In genomic region chr9:44108269-44109055, GRCm38 (mm10) we compare ENCODE assay signal across 8 mouse cellular contexts. TPM values are rescaled to one million over a fixed set of nuclear protein-coding genes. Genes with fewer than 3 reads are reported as not detected.
DNase-seq lines count a peak whose midpoint lies in the region; ATAC-seq and TF ChIP-seq lines count a peak whose summit lies in the region.

No protein-coding gene starts in this region.

- 83% methylated on average over 31 of the region's 31 CpGs for WGBS in liver, embryonic 12.5 days (ENCODE audit: insufficient replicate concordance)
- WGBS in liver, postnatal 0 days (ENCODE audit: insufficient replicate concordance) = 91% methylated on average over 31 of the region's 31 CpGs
- 69% methylated on average over 31 of the region's 31 CpGs for whole genome bisulfite sequencing in hindbrain, embryonic 15.5 days
- WGBS in midbrain, embryonic 15.5 days = 78% methylated on average over 31 of the region's 31 CpGs

- H3K4me2 ChIP-seq in liver, embryonic 12.5 days = peak overlapping the region; percentile 42
- H3K4me2 ChIP-seq in liver, postnatal 0 days (ENCODE audit: low read depth, low read length) = no peak overlapping the region
- peak overlapping the region; percentile 41 for H3K4me2 ChIP-seq in hindbrain, embryonic 15.5 days
- H3K4me2 ChIP-seq in midbrain, embryonic 15.5 days = 0 out of 2 replicates have a peak overlapping the region, but pooled peaks have one; percentile 34

- H3K27me3 ChIP-seq in liver, embryonic 12.5 days (replicated peaks) = no peaks in the 10 kb centered on the region
- H3K27me3 ChIP-seq in liver, postnatal 0 days (ENCODE audit: insufficient read depth, low read length) = no peaks in the 10 kb centered on the region
- no peaks in the 10 kb centered on the region for H3K27me3 ChIP-seq in hindbrain, embryonic 15.5 days
- no peaks in the 10 kb centered on the region for H3K27me3 ChIP-seq in midbrain, embryonic 15.5 days (replicated peaks)

- no peak for TF ChIP-seq CTCF in liver, postnatal 0 days (IDR thresholded peaks at IDR 0.05; ENCODE audit: low read depth)

- peak; percentile 51 for DNase-seq in cerebellum, adult 9-10 months
- DNase-seq in cerebellum, adult 18-20 months = no peak
- no peak for DNase-seq in liver, postnatal 0 days
- DNase-seq in ovary, adult 18-20 months (ENCODE audit: low spot score) = no peak
- DNase-seq in right cerebral cortex, postnatal 4 days = no peak

- no peak for ATAC-seq in liver, embryonic 12.5 days
- no peak for ATAC-seq in liver, postnatal 0 days
- no peak for ATAC-seq in hindbrain, embryonic 15.5 days (ENCODE audit: low FRiP score, low read depth)
- no peak for ATAC-seq in midbrain, embryonic 15.5 days (replicated peaks)

- H3K9me3 ChIP-seq in liver, embryonic 12.5 days (replicated peaks) = no peaks in the 10 kb centered on the region
- H3K9me3 ChIP-seq in liver, postnatal 0 days (ENCODE audit: low read length) = no peaks in the 10 kb centered on the region
- no peaks in the 10 kb centered on the region for H3K9me3 ChIP-seq in hindbrain, embryonic 15.5 days
- no peaks in the 10 kb centered on the region for H3K9me3 ChIP-seq in midbrain, embryonic 15.5 days

- no peak for TF ChIP-seq EP300 in liver, postnatal 0 days (IDR thresholded peaks at IDR 0.05; ENCODE audit: low read depth)

- no peak overlapping the region for H3K27ac ChIP-seq in liver, embryonic 12.5 days
- H3K27ac ChIP-seq in liver, postnatal 0 days (ENCODE audit: low read depth) = no peak overlapping the region
- no peak overlapping the region; the same call in 1 of the 2 replicates for H3K27ac ChIP-seq in hindbrain, embryonic 15.5 days (replicated peaks)
- H3K27ac ChIP-seq in midbrain, embryonic 15.5 days = no peak overlapping the region

- H3K4me1 ChIP-seq in liver, embryonic 12.5 days = peaks cover 53% of the 10 kb centered on the region
- peaks cover 20% of the 10 kb centered on the region for H3K4me1 ChIP-seq in liver, postnatal 0 days (ENCODE audit: insufficient read depth)
- H3K4me1 ChIP-seq in hindbrain, embryonic 15.5 days (replicated peaks) = peaks cover 59% of the 10 kb centered on the region
- peaks cover 48% of the 10 kb centered on the region for H3K4me1 ChIP-seq in midbrain, embryonic 15.5 days

- H3K36me3 ChIP-seq in liver, embryonic 12.5 days = peaks cover 70% of the 10 kb centered on the region
- peaks cover 14% of the 10 kb centered on the region for H3K36me3 ChIP-seq in liver, postnatal 0 days (replicated peaks; ENCODE audit: insufficient read depth, low read length)
- no peaks in the 10 kb centered on the region for H3K36me3 ChIP-seq in hindbrain, embryonic 15.5 days
- no peaks in the 10 kb centered on the region for H3K36me3 ChIP-seq in midbrain, embryonic 15.5 days (replicated peaks)

- 0 out of 2 replicates have a peak overlapping the region, but pooled peaks have one; percentile 9 for H3K9ac ChIP-seq in liver, embryonic 12.5 days
- H3K9ac ChIP-seq in liver, postnatal 0 days (replicated peaks) = no peak overlapping the region
- H3K9ac ChIP-seq in hindbrain, embryonic 15.5 days = no peak overlapping the region
- H3K9ac ChIP-seq in midbrain, embryonic 15.5 days = no peak overlapping the region

- H3K4me3 ChIP-seq in liver, embryonic 12.5 days = no peak overlapping the region
- no peak overlapping the region for H3K4me3 ChIP-seq in liver, postnatal 0 days (ENCODE audit: low read depth, low read length)
- peak overlapping the region; percentile 5; the same call in 1 of the 2 replicates for H3K4me3 ChIP-seq in hindbrain, embryonic 15.5 days
- H3K4me3 ChIP-seq in midbrain, embryonic 15.5 days = no peak overlapping the region

RNA-seq across cellular contexts. Expression of gene C1qtnf5, which starts 1.4 kb away (rescaled TPM):
- 0.23 and 0.28 TPM in 2 replicates for polyA plus RNA-seq in liver, embryonic 12.5 days (2016; fragmentation: Nextera tagmentation; extraction: Ambion mirVana)
- 1.0 and 1.3 TPM in 2 replicates for polyA plus RNA-seq in liver, postnatal 0 days (2015; fragmentation: Nextera tagmentation; extraction: Ambion mirVana)
- 6.6 and 8.7 TPM in 2 replicates for polyA plus RNA-seq in hindbrain, embryonic 15.5 days (2015; fragmentation: Nextera tagmentation; extraction: Ambion mirVana)
- polyA plus RNA-seq in midbrain, embryonic 15.5 days (2015; fragmentation: Nextera tagmentation; extraction: Ambion mirVana) = 2.9 and 4.1 TPM in 2 replicates

RNA-seq across cellular contexts. Expression of gene Gm49380, which starts 4.8 kb away (rescaled TPM):
- not detected in 2 replicates for polyA plus RNA-seq in liver, embryonic 12.5 days (2016; fragmentation: Nextera tagmentation; extraction: Ambion mirVana)
- not detected in 2 replicates for polyA plus RNA-seq in liver, postnatal 0 days (2015; fragmentation: Nextera tagmentation; extraction: Ambion mirVana)
- polyA plus RNA-seq in hindbrain, embryonic 15.5 days (2015; fragmentation: Nextera tagmentation; extraction: Ambion mirVana) = 0.13 TPM in 1 of 2 replicates, not detected in the other
- polyA plus RNA-seq in midbrain, embryonic 15.5 days (2015; fragmentation: Nextera tagmentation; extraction: Ambion mirVana) = 0.13 and 0.25 TPM in 2 replicates

RNA-seq across cellular contexts. Expression of gene Rnf26, which starts 4.9 kb away (rescaled TPM):
- polyA plus RNA-seq in liver, embryonic 12.5 days (2016; fragmentation: Nextera tagmentation; extraction: Ambion mirVana) = 57.6 and 58.7 TPM in 2 replicates
- polyA plus RNA-seq in liver, postnatal 0 days (2015; fragmentation: Nextera tagmentation; extraction: Ambion mirVana) = 17.9 and 18.8 TPM in 2 replicates
- polyA plus RNA-seq in hindbrain, embryonic 15.5 days (2015; fragmentation: Nextera tagmentation; extraction: Ambion mirVana) = 33.9 and 37.4 TPM in 2 replicates
- polyA plus RNA-seq in midbrain, embryonic 15.5 days (2015; fragmentation: Nextera tagmentation; extraction: Ambion mirVana) = 29.2 and 32.4 TPM in 2 replicates

RNA-seq across cellular contexts. Expression of gene Mfrp, which starts 6.9 kb away (rescaled TPM):
- 0.11 TPM in 1 of 2 replicates, not detected in the other for polyA plus RNA-seq in liver, embryonic 12.5 days (2016; fragmentation: Nextera tagmentation; extraction: Ambion mirVana)
- not detected in 2 replicates for polyA plus RNA-seq in liver, postnatal 0 days (2015; fragmentation: Nextera tagmentation; extraction: Ambion mirVana)
- polyA plus RNA-seq in hindbrain, embryonic 15.5 days (2015; fragmentation: Nextera tagmentation; extraction: Ambion mirVana) = 0.13 and 0.35 TPM in 2 replicates
- 0.08 and 0.13 TPM in 2 replicates for polyA plus RNA-seq in midbrain, embryonic 15.5 days (2015; fragmentation: Nextera tagmentation; extraction: Ambion mirVana)

RNA-seq across cellular contexts. Expression of gene Mcam, which starts 25.8 kb away (rescaled TPM):
- 6.1 and 6.3 TPM in 2 replicates for polyA plus RNA-seq in liver, embryonic 12.5 days (2016; fragmentation: Nextera tagmentation; extraction: Ambion mirVana)
- polyA plus RNA-seq in liver, postnatal 0 days (2015; fragmentation: Nextera tagmentation; extraction: Ambion mirVana) = 4.2 and 4.5 TPM in 2 replicates
- 11.3 and 13.7 TPM in 2 replicates for polyA plus RNA-seq in hindbrain, embryonic 15.5 days (2015; fragmentation: Nextera tagmentation; extraction: Ambion mirVana)
- polyA plus RNA-seq in midbrain, embryonic 15.5 days (2015; fragmentation: Nextera tagmentation; extraction: Ambion mirVana) = 11.7 and 11.9 TPM in 2 replicates
